In the genomic region with DNA sequence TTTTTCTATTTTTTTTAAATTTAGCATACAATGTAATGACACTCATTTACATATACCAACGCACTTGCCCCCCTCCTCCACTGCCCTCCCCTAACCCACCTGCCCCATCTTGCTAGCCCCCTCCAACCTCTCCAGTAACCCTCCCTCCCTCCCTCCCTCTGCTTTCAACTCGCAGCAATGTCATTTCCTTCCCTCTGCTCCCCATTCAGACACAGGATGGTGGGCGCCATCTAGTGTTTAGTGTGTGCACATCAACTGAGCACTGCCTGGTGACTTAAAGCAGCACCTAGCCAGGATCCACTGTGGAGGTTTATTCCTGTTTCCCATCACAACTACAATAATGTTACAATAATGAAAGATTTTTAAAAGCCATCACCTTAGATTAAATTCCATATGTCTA, we compare ENCODE assay signal across 9 mouse cellular contexts.
DNase-seq lines count a peak whose midpoint lies in the region; ATAC-seq and TF ChIP-seq lines count a peak whose summit lies in the region.
"Had no signal": no experiment of that assay in that cellular context is flagged by ENCODE, and none has a peak within 500 bp of the region (broad histone marks: within the 10 kb centered on the region; RNA-seq: fewer than 3 reads in every experiment).

No protein-coding gene starts in this region.

- no peaks in the 10 kb centered on the region for H3K9me3 ChIP-seq in forebrain, embryonic 15.5 days
- H3K9me3 ChIP-seq in intestine, embryonic 15.5 days: no peaks in the 10 kb centered on the region
- no peaks in the 10 kb centered on the region for H3K9me3 ChIP-seq in limb, embryonic 10.5 days (replicated peaks)
- no peaks in the 10 kb centered on the region for H3K9me3 ChIP-seq in midbrain, embryonic 16.5 days (replicated peaks; ENCODE audit: control insufficient read depth, low read length, poor library complexity, severe bottlenecking)
- H3K9me3 ChIP-seq: embryonic facial prominence, embryonic 12.5 days had no signal

- peak; percentile 87 for ATAC-seq in forebrain, embryonic 15.5 days (replicated peaks)
- ATAC-seq in intestine, embryonic 15.5 days: peak; percentile 77
- ATAC-seq in midbrain, embryonic 16.5 days: peak; percentile 89

- H3K4me3 ChIP-seq in testis, adult 2 months (ENCODE audit: control insufficient read depth, low read depth, low read length): no peak overlapping the region
- no peak overlapping the region for H3K4me3 ChIP-seq in forebrain, embryonic 15.5 days
- H3K4me3 ChIP-seq in intestine, embryonic 15.5 days (replicated peaks): no peak overlapping the region
- no peak overlapping the region for H3K4me3 ChIP-seq in limb, embryonic 10.5 days
- no peak overlapping the region for H3K4me3 ChIP-seq in midbrain, embryonic 16.5 days (ENCODE audit: low read depth, low read length)
- H3K4me3 ChIP-seq: embryonic facial prominence, embryonic 12.5 days had no signal

- H3K4me2 ChIP-seq in forebrain, embryonic 15.5 days (replicated peaks): no peak overlapping the region
- H3K4me2 ChIP-seq in intestine, embryonic 15.5 days (replicated peaks): no peak overlapping the region
- H3K4me2 ChIP-seq in midbrain, embryonic 16.5 days (ENCODE audit: low read length): no peak overlapping the region
- H3K4me2 ChIP-seq: embryonic facial prominence, embryonic 12.5 days had no signal

- no peak for TF ChIP-seq POLR2A in testis, adult 2 months (IDR thresholded peaks at IDR 0.05; ENCODE audit: control insufficient read depth, low read depth, low read length)

- peak; percentile 63; the same call in 1 of the 2 replicates for TF ChIP-seq CTCF in testis, adult 2 months (IDR thresholded peaks at IDR 0.05; ENCODE audit: control insufficient read depth, insufficient read depth, insufficient replicate concordance, low read depth, low read length)

- DNase-seq in testis, postnatal 14 days (ENCODE audit: low spot score): no peak
- DNase-seq in cerebellum, adult 11 months: peak; percentile 51
- peak; percentile 67 for DNase-seq in limb, embryonic 10.5 days (ENCODE audit: low spot score)
- peak; percentile 61 for DNase-seq in testis, postnatal 10 days (ENCODE audit: low spot score)

- no peaks in the 10 kb centered on the region for H3K36me3 ChIP-seq in testis, adult 2 months (ENCODE audit: control insufficient read depth, insufficient read depth, low read length)
- H3K36me3 ChIP-seq in forebrain, embryonic 15.5 days: no peaks in the 10 kb centered on the region
- H3K36me3 ChIP-seq in intestine, embryonic 15.5 days: no peaks in the 10 kb centered on the region
- no peaks in the 10 kb centered on the region for H3K36me3 ChIP-seq in limb, embryonic 10.5 days
- H3K36me3 ChIP-seq in midbrain, embryonic 16.5 days (ENCODE audit: control insufficient read depth, insufficient read depth, low read length): no peaks in the 10 kb centered on the region
- H3K36me3 ChIP-seq: embryonic facial prominence, embryonic 12.5 days had no signal

- H3K27ac ChIP-seq in testis, adult 2 months (ENCODE audit: control insufficient read depth, insufficient read depth, low read depth, low read length): no peak overlapping the region
- no peak overlapping the region for H3K27ac ChIP-seq in forebrain, embryonic 15.5 days (replicated peaks)
- H3K27ac ChIP-seq in intestine, embryonic 15.5 days: no peak overlapping the region
- H3K27ac ChIP-seq in limb, embryonic 10.5 days: no peak overlapping the region
- no peak overlapping the region for H3K27ac ChIP-seq in midbrain, embryonic 16.5 days (ENCODE audit: low read length)
- H3K27ac ChIP-seq: embryonic facial prominence, embryonic 12.5 days had no signal

- no peaks in the 10 kb centered on the region for H3K4me1 ChIP-seq in testis, adult 2 months (ENCODE audit: control insufficient read depth, insufficient read depth, low read length)
- H3K4me1 ChIP-seq in forebrain, embryonic 15.5 days: no peaks in the 10 kb centered on the region
- H3K4me1 ChIP-seq in intestine, embryonic 15.5 days (replicated peaks): no peaks in the 10 kb centered on the region
- no peaks in the 10 kb centered on the region for H3K4me1 ChIP-seq in limb, embryonic 10.5 days
- H3K4me1 ChIP-seq in midbrain, embryonic 16.5 days (ENCODE audit: control insufficient read depth, insufficient read depth, low read length): no peaks in the 10 kb centered on the region
- H3K4me1 ChIP-seq: embryonic facial prominence, embryonic 12.5 days had no signal

- 4% methylated on average over 3 of the region's 3 CpGs for WGBS in forebrain, embryonic 15.5 days
- 2% methylated on average over 3 of the region's 3 CpGs for WGBS in intestine, embryonic 15.5 days
- WGBS in limb, embryonic 10.5 days: 3% methylated on average over 3 of the region's 3 CpGs
- 5% methylated on average over 3 of the region's 3 CpGs for WGBS in midbrain, embryonic 16.5 days

- H3K27me3 ChIP-seq in testis, adult 2 months (ENCODE audit: control insufficient read depth, insufficient read depth, low read length): no peaks in the 10 kb centered on the region
- H3K27me3 ChIP-seq in forebrain, embryonic 15.5 days: no peaks in the 10 kb centered on the region
- H3K27me3 ChIP-seq in intestine, embryonic 15.5 days (replicated peaks): no peaks in the 10 kb centered on the region
- H3K27me3 ChIP-seq in limb, embryonic 10.5 days (ENCODE audit: low read depth, poor library complexity, severe bottlenecking): no peaks in the 10 kb centered on the region
- no peaks in the 10 kb centered on the region for H3K27me3 ChIP-seq in midbrain, embryonic 16.5 days (ENCODE audit: control insufficient read depth, insufficient read depth, low read depth, low read length)
- H3K27me3 ChIP-seq: embryonic facial prominence, embryonic 12.5 days had no signal

- no peak overlapping the region for H3K9ac ChIP-seq in forebrain, embryonic 15.5 days (replicated peaks)
- H3K9ac ChIP-seq in intestine, embryonic 15.5 days: no peak overlapping the region
- H3K9ac ChIP-seq in midbrain, embryonic 16.5 days (ENCODE audit: low read depth, low read length): no peak overlapping the region
- H3K9ac ChIP-seq: embryonic facial prominence, embryonic 12.5 days had no signal
